Mouse (Mus musculus) liver, embryonic 13.5 days (tissue): ENCODE measurements at regions not wholly inside any gene's neighbourhood (a gene's known extent, or its start where the extent isn't known, plus 50 kb on each side); places are given as distances from the start of the nearest gene placed in this dataset.
A peak's percentile ranks its signal among the peaks of the same experiment; 100 is the strongest.

ENCODE experiments used
- ATAC-seq: fragments of 200-750 bp; cut with Nextera tagmentation; 2 replicates; pipeline ENCODE4 v1.8.0; 2017; ENCODE audit warnings: low read depth, mild to moderate bottlenecking, moderate number of reproducible peaks, moderate library complexity
- DNase-seq: peaks from one replicate; pipeline ENCODE4 v3.0.0; 2022
- H3K27ac ChIP-seq: fragments of 300-500 bp; sonication (generic); 2 replicates; pipeline ENCODE4 v1.5.1; 2015; ENCODE audit warnings: moderate library complexity, mild to moderate bottlenecking, inconsistent platforms
- H3K27me3 ChIP-seq: fragments of 300-500 bp; sonication (generic); 2 replicates; pipeline ENCODE4 v1.6.1; 2015; ENCODE audit warnings: mild to moderate bottlenecking, inconsistent platforms
- H3K36me3 ChIP-seq: fragments of 300-500 bp; sonication (generic); 2 replicates; pipeline ENCODE4 v1.6.1; 2015; ENCODE audit warnings: mild to moderate bottlenecking, inconsistent platforms
- H3K4me1 ChIP-seq: fragments of 300-500 bp; sonication (generic); replicated peaks from 2 replicates; pipeline ENCODE4 v1.6.1; 2015; ENCODE audit warnings: inconsistent platforms
- H3K4me2 ChIP-seq: fragments of 300-500 bp; sonication (generic); 2 replicates; pipeline ENCODE4 v1.6.1; 2015; ENCODE audit warnings: inconsistent platforms, mild to moderate bottlenecking, moderate library complexity
- H3K4me3 ChIP-seq: fragments of 300-500 bp; sonication (generic); replicated peaks from 2 replicates; pipeline ENCODE4 v1.5.1; 2015; ENCODE audit warnings: mild to moderate bottlenecking, inconsistent platforms
- H3K9ac ChIP-seq: fragments of 300-500 bp; sonication (generic); 2 replicates; pipeline ENCODE4 v1.6.1; 2015; ENCODE audit warnings: mild to moderate bottlenecking, inconsistent platforms
- H3K9me3 ChIP-seq: fragments of 300-500 bp; sonication (generic); replicated peaks from 2 replicates; pipeline ENCODE4 v1.6.1; 2016; ENCODE audit warnings: inconsistent platforms
- WGBS: fragments of 180-500 bp; shearing (Covaris S2); methylation state at CpG from one replicate; pipeline ENCODE4 v1.1.7; 2015; ENCODE audit not compliant: insufficient replicate concordance; 5-methylcytosine and 5-hydroxymethylcytosine counted together

DNA sequence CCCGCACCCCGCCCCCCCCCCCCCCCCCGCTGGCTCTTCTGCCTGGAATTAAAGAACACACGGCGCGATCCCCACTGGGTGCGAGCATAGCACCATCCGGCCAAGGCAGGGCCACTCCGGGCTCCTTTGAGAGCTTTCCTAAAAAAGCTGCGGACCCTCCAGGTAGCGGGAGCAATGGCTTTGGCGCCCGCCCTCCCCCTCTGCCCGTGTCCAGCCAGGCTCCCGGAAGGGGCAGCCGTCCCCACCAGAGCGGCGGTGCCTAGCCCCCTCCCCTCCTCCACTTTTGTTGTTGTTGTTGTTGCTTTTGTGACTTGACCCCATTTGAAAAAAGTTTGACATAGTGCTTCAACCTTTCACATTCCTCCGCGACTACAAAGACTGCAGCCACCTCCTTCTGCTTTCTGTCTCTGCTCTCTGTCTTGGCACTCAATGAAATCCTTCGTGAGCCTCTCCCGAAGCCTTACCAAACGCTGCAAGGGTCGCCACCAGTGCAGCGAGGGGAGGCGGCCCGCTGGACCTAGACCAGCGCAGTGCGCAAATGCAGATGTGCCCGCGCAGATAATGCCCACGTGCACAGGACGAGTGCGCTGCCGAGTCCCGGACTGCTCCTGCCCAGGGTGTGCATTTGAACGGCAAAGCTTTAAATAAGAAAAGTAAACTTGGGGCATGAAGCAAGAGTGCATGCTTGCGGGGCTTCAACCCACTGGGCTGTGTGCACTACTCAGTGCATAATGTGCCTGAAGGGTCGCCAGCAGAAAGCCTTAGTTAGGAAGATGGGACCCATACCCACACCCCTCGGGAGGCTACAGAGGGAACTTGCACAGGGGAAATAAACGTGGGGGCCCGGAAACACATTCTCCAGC lies 179.0 kb upstream of the Xlr start:
- no peak for DNase-seq

DNA sequence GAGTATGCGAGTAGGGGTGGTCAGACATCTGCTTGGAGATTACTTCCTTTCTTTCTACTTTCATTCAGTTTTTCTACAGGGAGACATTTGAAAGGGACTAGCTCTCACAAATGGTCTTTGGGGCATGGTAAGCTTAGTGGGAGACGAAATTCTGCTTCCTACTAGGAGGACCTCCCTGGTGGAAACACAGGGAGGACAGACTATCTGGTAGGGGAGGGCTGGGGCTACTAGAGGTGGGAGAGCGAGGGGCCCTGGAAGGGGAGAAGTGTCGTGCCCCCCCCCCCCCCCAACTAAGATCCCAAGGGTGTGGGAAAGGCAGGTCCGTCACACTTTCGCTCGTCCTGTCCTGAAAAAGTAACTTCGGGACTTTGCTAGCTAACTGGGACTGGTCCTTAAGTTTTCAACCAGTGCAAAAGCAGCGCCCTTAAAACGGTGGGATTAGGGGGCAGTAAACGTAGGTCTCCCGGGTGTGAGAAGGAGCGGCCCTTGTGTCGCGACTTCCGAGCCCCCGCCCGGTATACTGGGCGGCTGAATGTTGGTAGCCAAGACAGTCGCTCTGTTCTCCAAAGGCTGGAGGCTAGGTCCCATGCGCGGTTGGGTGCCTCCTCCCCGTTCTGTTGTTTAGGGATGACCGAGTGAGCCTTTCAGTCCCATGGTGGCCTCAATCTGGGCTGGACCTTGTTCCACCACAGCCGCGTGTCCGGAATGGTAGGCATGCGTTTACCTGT lies 178.2 kb upstream of the Xlr start:
- H3K9ac ChIP-seq: no peak overlapping the region
- H3K4me2 ChIP-seq: peak overlapping the region; percentile 41
- H3K27me3 ChIP-seq: peaks cover 25% of the 10 kb centered on the region
- no peak overlapping the region for H3K27ac ChIP-seq
- 18% methylated on average over 28 of the region's 28 CpGs for WGBS
- no peak for ATAC-seq
- H3K36me3 ChIP-seq: no peaks in the 10 kb centered on the region
- H3K4me3 ChIP-seq: no peak overlapping the region
- DNase-seq: no peak
- H3K4me1 ChIP-seq: no peaks in the 10 kb centered on the region
- no peaks in the 10 kb centered on the region for H3K9me3 ChIP-seq

More for the DNA sequence above, 179.0 kb upstream of the Xlr start:
- ATAC-seq: no peak
- no peaks in the 10 kb centered on the region for H3K9me3 ChIP-seq
- H3K27ac ChIP-seq: no peak overlapping the region
- H3K36me3 ChIP-seq: no peaks in the 10 kb centered on the region
- WGBS: 16% methylated on average over 35 of the region's 42 CpGs
- no peaks in the 10 kb centered on the region for H3K4me1 ChIP-seq
- peak overlapping the region; percentile 41 for H3K4me2 ChIP-seq
- H3K27me3 ChIP-seq: peaks cover 25% of the 10 kb centered on the region
- H3K4me3 ChIP-seq: 0 out of 2 replicates have a peak overlapping the region, but pooled peaks have one; percentile 8
- no peak overlapping the region for H3K9ac ChIP-seq

DNA sequence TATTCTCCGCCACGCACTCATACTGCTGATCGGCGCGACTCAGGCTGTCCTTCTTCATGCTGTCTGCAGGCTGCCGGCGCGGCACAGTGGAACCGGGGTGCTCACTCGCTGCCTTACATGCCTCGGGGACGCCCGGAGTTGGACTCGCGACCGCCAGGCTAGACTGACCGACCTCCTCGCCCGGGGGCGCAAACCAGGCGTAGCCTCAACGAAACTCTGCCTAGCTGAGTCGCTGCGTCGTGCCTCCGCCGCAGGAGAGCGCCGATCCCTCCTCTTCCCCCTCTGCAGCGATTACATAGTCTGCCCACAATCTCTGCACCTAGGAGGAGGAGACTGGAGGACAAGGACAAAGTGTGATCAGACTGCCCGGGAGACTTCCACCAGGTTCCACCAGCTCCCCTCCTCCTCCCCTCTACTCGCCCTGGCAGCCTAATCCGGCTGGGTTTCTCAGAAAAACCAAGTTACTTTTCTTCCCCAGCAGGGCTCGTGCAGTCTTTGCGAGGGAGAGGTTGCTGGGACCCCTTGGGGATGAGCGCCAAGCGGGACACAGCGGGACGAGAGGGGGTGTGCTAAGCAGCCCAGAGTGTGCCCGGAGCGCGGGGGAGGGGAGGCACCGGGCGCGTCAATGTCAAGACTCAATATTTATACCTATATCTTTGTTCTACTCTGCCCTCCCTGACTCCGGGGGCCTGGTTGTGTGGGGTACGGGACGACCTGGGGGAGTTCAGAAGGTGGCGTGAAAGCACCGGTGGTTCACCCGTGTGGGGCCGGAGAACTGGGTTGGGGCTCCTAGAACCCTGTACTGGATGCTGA lies 177.4 kb upstream of the Xlr start:
- no peak for ATAC-seq
- peaks cover 25% of the 10 kb centered on the region for H3K27me3 ChIP-seq
- 16% methylated on average over 50 of the region's 52 CpGs for WGBS
- H3K36me3 ChIP-seq: no peaks in the 10 kb centered on the region
- H3K9me3 ChIP-seq: no peaks in the 10 kb centered on the region
- H3K4me1 ChIP-seq: no peaks in the 10 kb centered on the region
- peak overlapping the region; percentile 36 for H3K4me2 ChIP-seq
- DNase-seq: no peak
- no peak overlapping the region for H3K27ac ChIP-seq
- H3K9ac ChIP-seq: no peak overlapping the region
- H3K4me3 ChIP-seq: no peak overlapping the region
